Mouse (Mus musculus): ENCODE data around the gene Lrrc10. TPM values are rescaled to one million over a fixed set of nuclear protein-coding genes. Genes with fewer than 3 reads are reported as not detected.
"Not testable (repeated sequence)": the region's sequence is repeated elsewhere in the genome, so short reads cannot be mapped to it uniquely, and the experiment has no call there.

Lrrc10 gene
- polyA plus RNA-seq, 1 experiment from 2014 or later, result 0.17 TPM

GRCm38 (mm10) chr10:117021020-117021754 is 24.0 kb upstream of the Lrrc10 start:
- no peak overlapping the region for H3K4me2 ChIP-seq
- DNase-seq, result no peak

GRCm38 (mm10) chr10:117023693-117024092 is 21.4 kb upstream of the Lrrc10 start:
- DNase-seq, result peak; percentile 42
- 18% methylated on average over 16 of the region's 16 CpGs for WGBS

More at GRCm38 (mm10) chr10:117021020-117021754, 24.0 kb upstream of the Lrrc10 start:
- no peak overlapping the region for H3K9ac ChIP-seq
- TF ChIP-seq CTCF (IDR thresholded peaks at IDR 0.05; ENCODE audit: low read depth), result no peak
- no peak overlapping the region for H3K27ac ChIP-seq (ENCODE audit: low read depth)
- no peaks in the 10 kb centered on the region for H3K36me3 ChIP-seq (ENCODE audit: insufficient read depth)
- 0 out of 2 replicates have a peak, but pooled peaks cover 2% of the 10 kb centered on the region for H3K27me3 ChIP-seq (ENCODE audit: insufficient read depth, low read length)
- peaks cover 14% of the 10 kb centered on the region; the same call in 1 of the 2 replicates for H3K4me1 ChIP-seq (ENCODE audit: insufficient read depth)
- H3K9me3 ChIP-seq (ENCODE audit: low read depth, low read length), result no peaks in the 10 kb centered on the region
- H3K4me3 ChIP-seq (ENCODE audit: low read depth, low read length), result no peak overlapping the region
- WGBS, result 18% methylated on average over 21 of the region's 21 CpGs
- ATAC-seq (ENCODE audit: insufficient read depth), result peak; percentile 54; the same call in 1 of the 2 replicates

GRCm38 (mm10) chr10:117025776-117026175 is 19.4 kb upstream of the Lrrc10 start:
- H3K27ac ChIP-seq (ENCODE audit: low read depth); DNase-seq; ATAC-seq (ENCODE audit: insufficient read depth); H3K36me3 ChIP-seq (ENCODE audit: insufficient read depth); H3K9ac ChIP-seq; H3K4me3 ChIP-seq (ENCODE audit: low read depth, low read length); H3K4me2 ChIP-seq; H3K9me3 ChIP-seq (ENCODE audit: low read depth, low read length); H3K27me3 ChIP-seq (ENCODE audit: insufficient read depth, low read length): not testable (repeated sequence)
- peaks cover 14% of the 10 kb centered on the region; the same call in 1 of the 2 replicates for H3K4me1 ChIP-seq (ENCODE audit: insufficient read depth)

More at GRCm38 (mm10) chr10:117023693-117024092, 21.4 kb upstream of the Lrrc10 start:
- TF ChIP-seq CTCF (IDR thresholded peaks at IDR 0.05; ENCODE audit: low read depth), result no peak
- Histone ChIP-seq H3K9ac (no peak overlapping the region; the same call in 1 of the 2 replicates), H3K27me3 (ENCODE audit: insufficient read depth, low read length) (0 out of 2 replicates have a peak, but pooled peaks cover 2% of the 10 kb centered on the region), H3K9me3 (ENCODE audit: low read depth, low read length) (no peaks in the 10 kb centered on the region), H3K4me2 (peak overlapping the region; percentile 58), H3K4me3 (ENCODE audit: low read depth, low read length) (peak overlapping the region; percentile 24), H3K27ac (ENCODE audit: low read depth) (no peak overlapping the region), H3K4me1 (ENCODE audit: insufficient read depth) (peaks cover 14% of the 10 kb centered on the region; the same call in 1 of the 2 replicates), H3K36me3 (ENCODE audit: insufficient read depth) (no peaks in the 10 kb centered on the region)
- peak; percentile 48; the same call in 1 of the 2 replicates for ATAC-seq (ENCODE audit: insufficient read depth)

- no peak for TF ChIP-seq CTCF (IDR thresholded peaks at IDR 0.05; ENCODE audit: low read depth)
- WGBS, result 75% methylated on average over 8 of the region's 8 CpGs
- 0 out of 2 replicates have a peak, but pooled peaks cover 2% of the 10 kb centered on the region for H3K27me3 ChIP-seq (ENCODE audit: insufficient read depth, low read length)
Measured at GRCm38 (mm10) chr10:117026176-117026575, 19.0 kb upstream of the Lrrc10 start.

GRCm38 (mm10) chr10:117031160-117031559 is 14.0 kb upstream of the Lrrc10 start:
- ATAC-seq (ENCODE audit: insufficient read depth), result no peak
- WGBS, result 89% methylated on average over 3 of the region's 3 CpGs
- no peak overlapping the region for H3K27ac ChIP-seq (ENCODE audit: low read depth)
- H3K36me3 ChIP-seq (ENCODE audit: insufficient read depth), result no peaks in the 10 kb centered on the region
- no peak for TF ChIP-seq CTCF (IDR thresholded peaks at IDR 0.05; ENCODE audit: low read depth)
- H3K9me3 ChIP-seq (ENCODE audit: low read depth, low read length), result no peaks in the 10 kb centered on the region
- H3K27me3 ChIP-seq (ENCODE audit: insufficient read depth, low read length), result no peaks in the 10 kb centered on the region
- no peak overlapping the region for H3K4me2 ChIP-seq
- DNase-seq, result no peak
- H3K9ac ChIP-seq, result no peak overlapping the region
- H3K4me3 ChIP-seq (ENCODE audit: low read depth, low read length), result no peak overlapping the region
- H3K4me1 ChIP-seq (ENCODE audit: insufficient read depth), result no peaks in the 10 kb centered on the region

More at GRCm38 (mm10) chr10:117026176-117026575, 19.0 kb upstream of the Lrrc10 start:
- Histone ChIP-seq H3K36me3 (ENCODE audit: insufficient read depth) (no peaks in the 10 kb centered on the region), H3K27ac (ENCODE audit: low read depth) (no peak overlapping the region), H3K4me1 (ENCODE audit: insufficient read depth) (peaks cover 11% of the 10 kb centered on the region; the same call in 1 of the 2 replicates), H3K4me2 (no peak overlapping the region), H3K9ac (no peak overlapping the region), H3K9me3 (ENCODE audit: low read depth, low read length) (no peaks in the 10 kb centered on the region), H3K4me3 (ENCODE audit: low read depth, low read length) (no peak overlapping the region)
- ATAC-seq (ENCODE audit: insufficient read depth), result no peak
- DNase-seq, result no peak

GRCm38 (mm10) chr10:117033785-117034184 is 11.4 kb upstream of the Lrrc10 start:
- Histone ChIP-seq H3K36me3 (ENCODE audit: insufficient read depth) (no peaks in the 10 kb centered on the region), H3K4me3 (ENCODE audit: low read depth, low read length) (no peak overlapping the region), H3K4me1 (ENCODE audit: insufficient read depth) (no peaks in the 10 kb centered on the region), H3K27ac (ENCODE audit: low read depth) (no peak overlapping the region), H3K9ac (no peak overlapping the region), H3K27me3 (ENCODE audit: insufficient read depth, low read length) (no peaks in the 10 kb centered on the region), H3K4me2 (no peak overlapping the region), H3K9me3 (ENCODE audit: low read depth, low read length) (no peaks in the 10 kb centered on the region)
- TF ChIP-seq CTCF (IDR thresholded peaks at IDR 0.05; ENCODE audit: low read depth), result peak; percentile 87
- ATAC-seq (ENCODE audit: insufficient read depth) (no peak), DNase-seq (peak; percentile 90)
- WGBS, result 19% methylated on average over 8 of the region's 8 CpGs

GRCm38 (mm10) chr10:117040355-117040754 is 4.8 kb upstream of the Lrrc10 start:
- DNase-seq (peak; percentile 79), ATAC-seq (ENCODE audit: insufficient read depth) (no peak)
- peak; percentile 53 for TF ChIP-seq CTCF (IDR thresholded peaks at IDR 0.05; ENCODE audit: low read depth)

More at GRCm38 (mm10) chr10:117040355-117040754, 4.8 kb upstream of the Lrrc10 start:
- peaks cover 3% of the 10 kb centered on the region; the same call in 1 of the 2 replicates for H3K4me1 ChIP-seq (ENCODE audit: insufficient read depth)
- 68% methylated on average over 6 of the region's 6 CpGs for WGBS
- H3K4me2 ChIP-seq, result no peak overlapping the region
- peaks cover under 1% of the 10 kb centered on the region; the same call in 1 of the 2 replicates for H3K27me3 ChIP-seq (ENCODE audit: insufficient read depth, low read length)
- no peak overlapping the region for H3K27ac ChIP-seq (ENCODE audit: low read depth)
- no peaks in the 10 kb centered on the region for H3K36me3 ChIP-seq (ENCODE audit: insufficient read depth)
- H3K9me3 ChIP-seq (ENCODE audit: low read depth, low read length), result no peaks in the 10 kb centered on the region
- H3K9ac ChIP-seq, result no peak overlapping the region
- no peak overlapping the region for H3K4me3 ChIP-seq (ENCODE audit: low read depth, low read length)
